Mouse (Mus musculus) liver, embryonic 16.5 days (tissue): ENCODE data around the gene Cul7. TPM values are rescaled to one million over a fixed set of nuclear protein-coding genes. Genes with fewer than 3 reads are reported as not detected.

ENCODE experiments used
- polyA plus RNA-seq: library from polyadenylated mRNA; unstranded; fragments of >200 nt; fragmentation: Nextera tagmentation; extraction: Ambion mirVana; gene quantifications from 2 replicates; pipeline ENCODE4 v1.2.1, GENCODE M21; 2015

The Cul7 gene
- polyA plus RNA-seq, 1 experiment from 2014 or later, result 11.6 TPM

Other genes with a start within 250 kb of the Cul7 start
- not detected in 2 replicates for gene Crip3, start 221.4 kb upstream of the Cul7 start, polyA plus RNA-seq
- 0.06 TPM in 1 of 2 replicates, not detected in the other for gene Slc22a7, start 211.9 kb upstream of the Cul7 start, polyA plus RNA-seq
- not detected in 2 replicates for gene Ttbk1, start 162.7 kb upstream of the Cul7 start, polyA plus RNA-seq
- 12.7 and 15.6 TPM in 2 replicates for gene Dnph1, start 153.6 kb upstream of the Cul7 start, polyA plus RNA-seq
- 0.60 and 0.76 TPM in 2 replicates for gene Cul9, start 103.9 kb upstream of the Cul7 start, polyA plus RNA-seq
- 1.8 and 2.0 TPM in 2 replicates for gene Srf, start 94.2 kb upstream of the Cul7 start, polyA plus RNA-seq
- 8.4 and 9.4 TPM in 2 replicates for gene Ptk7, start 20.8 kb upstream of the Cul7 start, polyA plus RNA-seq
- gene Klc4, start 4.3 kb upstream of the Cul7 start, polyA plus RNA-seq, result 10.0 and 12.2 TPM in 2 replicates
- 58.1 and 67.0 TPM in 2 replicates for gene Mrpl2, start 4.1 kb upstream of the Cul7 start, polyA plus RNA-seq
- gene Rrp36, start 24.0 kb downstream of the Cul7 start, polyA plus RNA-seq, result 17.4 and 18.9 TPM in 2 replicates
- 50.1 and 50.6 TPM in 2 replicates for gene Mea1, start 28.5 kb downstream of the Cul7 start, polyA plus RNA-seq
- gene Klhdc3, start 30.6 kb downstream of the Cul7 start, polyA plus RNA-seq, result 51.6 and 52.0 TPM in 2 replicates
- 25.5 and 28.7 TPM in 2 replicates for gene Ppp2r5d, start 54.8 kb downstream of the Cul7 start, polyA plus RNA-seq
- 8.1 and 10.4 TPM in 2 replicates for gene Pex6, start 61.1 kb downstream of the Cul7 start, polyA plus RNA-seq
- 112 and 152 TPM in 2 replicates for gene Gnmt, start 78.8 kb downstream of the Cul7 start, polyA plus RNA-seq
- gene Cnpy3, start 101.9 kb downstream of the Cul7 start, polyA plus RNA-seq, result 24.7 TPM in 2 replicates
- 0.13 and 0.16 TPM in 2 replicates for gene Ptcra, start 113.4 kb downstream of the Cul7 start, polyA plus RNA-seq
- gene 2310039H08Rik, start 122.3 kb downstream of the Cul7 start, polyA plus RNA-seq, result 56.1 and 56.6 TPM in 2 replicates
- 68.9 and 72.2 TPM in 2 replicates for gene Rpl7l1, start 132.3 kb downstream of the Cul7 start, polyA plus RNA-seq
- gene Bicral, start 208.1 kb downstream of the Cul7 start, polyA plus RNA-seq, result 2.4 and 2.5 TPM in 2 replicates
- 15.5 and 16.3 TPM in 2 replicates for gene Tbcc, start 240.3 kb downstream of the Cul7 start, polyA plus RNA-seq